In genomic region chr8:70268311-70268710, GRCm38 (mm10) we compare ENCODE assay signal across 13 mouse cellular contexts. TPM values are rescaled to one million over a fixed set of nuclear protein-coding genes. Genes with fewer than 3 reads are reported as not detected.
DNase-seq lines count a peak whose midpoint lies in the region; ATAC-seq and TF ChIP-seq lines count a peak whose summit lies in the region.
"Had no signal": no experiment of that assay in that cellular context is flagged by ENCODE, and none has a peak within 500 bp of the region (broad histone marks: within the 10 kb centered on the region; RNA-seq: fewer than 3 reads in every experiment).

No protein-coding gene starts in this region.

- H3K4me3 ChIP-seq in kidney, embryonic 15.5 days (replicated peaks) = no peak overlapping the region
- H3K4me3 ChIP-seq in bone marrow macrophage, adult 2 months (ENCODE audit: insufficient read depth, low read length) = no peak overlapping the region
- H3K4me3 ChIP-seq in cerebellum, adult 2 months (replicated peaks; ENCODE audit: insufficient read depth, low read depth, low read length) = no peak overlapping the region
- H3K4me3 ChIP-seq in forebrain, postnatal 0 days (ENCODE audit: low read depth, low read length) = no peak overlapping the region
- H3K4me3 ChIP-seq: neural tube, embryonic 12.5 days had no signal

- DNase-seq in kidney, adult 9 months = no peak
- peak; percentile 35 to 56 for DNase-seq in cerebellum, adult 2 months
- DNase-seq in forebrain, postnatal 0 days = peak; percentile 8
- DNase-seq in gastrocnemius, postnatal 10 days = no peak
- DNase-seq in kidney, postnatal 25 days = no peak
- DNase-seq in left cerebral cortex, postnatal 4 days = no peak
- DNase-seq: adrenal gland, postnatal 25 days; heart, postnatal 10 days; kidney, adult 18-20 months had no signal

- no peaks in the 10 kb centered on the region for H3K27me3 ChIP-seq in kidney, embryonic 15.5 days
- H3K27me3 ChIP-seq in cerebellum, adult 2 months (ENCODE audit: control insufficient read depth, insufficient read depth, low read length) = no peaks in the 10 kb centered on the region
- no peaks in the 10 kb centered on the region for H3K27me3 ChIP-seq in forebrain, postnatal 0 days (ENCODE audit: insufficient read depth, low read length)
- H3K27me3 ChIP-seq: neural tube, embryonic 12.5 days had no signal

- TF ChIP-seq CTCF in bone marrow macrophage, adult 2 months (IDR thresholded peaks at IDR 0.05; ENCODE audit: low read depth, low read length) = no peak
- TF ChIP-seq CTCF in cerebellum, adult 2 months (IDR thresholded peaks at IDR 0.05; ENCODE audit: borderline replicate concordance, insufficient read depth, low read depth, low read length) = no peak
- TF ChIP-seq CTCF in forebrain, postnatal 0 days (IDR thresholded peaks at IDR 0.05; ENCODE audit: low read depth) = no peak

- no peak for ATAC-seq in kidney, embryonic 15.5 days (replicated peaks; ENCODE audit: low FRiP score)
- peak; percentile 12; the same call in 1 of the 2 replicates for ATAC-seq in forebrain, postnatal 0 days

- H3K4me1 ChIP-seq in kidney, embryonic 15.5 days = peaks cover 12% of the 10 kb centered on the region; the same call in 1 of the 2 replicates
- peaks cover 51% of the 10 kb centered on the region for H3K4me1 ChIP-seq in bone marrow macrophage, adult 2 months (ENCODE audit: control insufficient read depth, insufficient read depth, low read length)
- H3K4me1 ChIP-seq in cerebellum, adult 2 months (ENCODE audit: control insufficient read depth, insufficient read depth, low read length) = peaks cover 15% of the 10 kb centered on the region
- H3K4me1 ChIP-seq in forebrain, postnatal 0 days (ENCODE audit: insufficient read depth) = no peaks in the 10 kb centered on the region
- H3K4me1 ChIP-seq: neural tube, embryonic 12.5 days had no signal

- H3K9me3 ChIP-seq in kidney, embryonic 15.5 days (replicated peaks) = no peaks in the 10 kb centered on the region
- no peaks in the 10 kb centered on the region for H3K9me3 ChIP-seq in forebrain, postnatal 0 days (ENCODE audit: low read length)
- H3K9me3 ChIP-seq: neural tube, embryonic 12.5 days had no signal

- peaks cover 31% of the 10 kb centered on the region for H3K36me3 ChIP-seq in kidney, embryonic 15.5 days
- peaks cover 30% of the 10 kb centered on the region for H3K36me3 ChIP-seq in forebrain, postnatal 0 days (ENCODE audit: insufficient read depth)

- no peak for TF ChIP-seq POLR2A in bone marrow macrophage, adult 2 months (IDR thresholded peaks at IDR 0.05; ENCODE audit: borderline replicate concordance, low read depth, low read length)
- TF ChIP-seq POLR2A in cerebellum, adult 2 months (IDR thresholded peaks at IDR 0.05; ENCODE audit: borderline replicate concordance, insufficient read depth, low read length) = no peak

- WGBS in kidney, embryonic 15.5 days = 62% methylated on average over 5 of the region's 5 CpGs
- WGBS in cerebellum, adult 2 months = 28% methylated on average over 5 of the region's 5 CpGs
- 29% methylated on average over 5 of the region's 5 CpGs for WGBS in forebrain, postnatal 0 days

- H3K9ac ChIP-seq in kidney, embryonic 15.5 days = no peak overlapping the region
- no peak overlapping the region for H3K9ac ChIP-seq in forebrain, postnatal 0 days
- H3K9ac ChIP-seq: neural tube, embryonic 12.5 days had no signal

- no peak overlapping the region for H3K4me2 ChIP-seq in kidney, embryonic 15.5 days
- no peak overlapping the region for H3K4me2 ChIP-seq in forebrain, postnatal 0 days (ENCODE audit: low read depth)
- H3K4me2 ChIP-seq: midbrain, embryonic 11.5 days; neural tube, embryonic 12.5 days had no signal

- intact Hi-C loops in left cerebral cortex, postnatal 4 days (cut with DNase I) = no loop called here

- H3K27ac ChIP-seq in kidney, embryonic 15.5 days = peak overlapping the region; percentile 48; the same call in 1 of the 2 replicates
- H3K27ac ChIP-seq in bone marrow macrophage, adult 2 months (ENCODE audit: insufficient read depth, low read depth, low read length) = peak overlapping the region; percentile 73
- H3K27ac ChIP-seq in cerebellum, adult 2 months (ENCODE audit: insufficient read depth, low read length) = peak overlapping the region; percentile 73
- H3K27ac ChIP-seq in forebrain, postnatal 0 days (ENCODE audit: low read depth, low read length) = 0 out of 2 replicates have a peak overlapping the region, but pooled peaks have one; percentile 40
- H3K27ac ChIP-seq: neural tube, embryonic 12.5 days had no signal

RNA-seq across cellular contexts. Expression of gene Homer3, which starts 14.3 kb away (rescaled TPM):
- polyA plus RNA-seq in kidney, embryonic 15.5 days (2015; fragmentation: Nextera tagmentation; extraction: Ambion mirVana) = 69.5 and 79.9 TPM in 2 replicates
- 27.4 and 29.3 TPM in 2 replicates for polyA plus RNA-seq in bone marrow macrophage, adult 2 months (2012; ENCODE audit: insufficient read depth, insufficient read length, missing spikeins)
- 262 and 322 TPM in 2 replicates for polyA plus RNA-seq in cerebellum, adult 2 months (2012; rRNA removed)
- 27.2 and 34.7 TPM in 2 replicates for total RNA-seq in forebrain, postnatal 0 days (2014; rRNA removed)
- 20.2 and 23.9 TPM in 2 replicates for polyA plus RNA-seq in forebrain, postnatal 0 days (2015; fragmentation: Nextera tagmentation; extraction: Ambion mirVana)
- total RNA-seq in gastrocnemius, postnatal 10 days (2021) = 10 to 100 TPM; 12.3 to 19.8 TPM
- 10 to 100 TPM; 20.0 to 22.3 TPM for total RNA-seq in left cerebral cortex, postnatal 4 days (2021)

RNA-seq across cellular contexts. Expression of gene Ddx49, which starts 34.0 kb away (rescaled TPM):
- polyA plus RNA-seq in kidney, embryonic 15.5 days (2015; fragmentation: Nextera tagmentation; extraction: Ambion mirVana) = 45.1 and 49.0 TPM in 2 replicates
- polyA plus RNA-seq in bone marrow macrophage, adult 2 months (2012; ENCODE audit: insufficient read depth, insufficient read length, missing spikeins) = 23.9 and 24.3 TPM in 2 replicates
- 42.9 and 45.0 TPM in 2 replicates for polyA plus RNA-seq in cerebellum, adult 2 months (2012; rRNA removed)
- total RNA-seq in forebrain, postnatal 0 days (2014; rRNA removed) = 46.6 and 49.3 TPM in 2 replicates
- polyA plus RNA-seq in forebrain, postnatal 0 days (2015; fragmentation: Nextera tagmentation; extraction: Ambion mirVana) = 49.3 and 54.9 TPM in 2 replicates
- 10 to 100 TPM; 28.6 to 29.5 TPM for total RNA-seq in gastrocnemius, postnatal 10 days (2021)
- 10 to 100 TPM; 65.7 to 69.9 TPM for total RNA-seq in left cerebral cortex, postnatal 4 days (2021)

RNA-seq across cellular contexts. Expression of gene Cope, which starts 34.0 kb away (rescaled TPM):
- 320 and 327 TPM in 2 replicates for polyA plus RNA-seq in kidney, embryonic 15.5 days (2015; fragmentation: Nextera tagmentation; extraction: Ambion mirVana)
- polyA plus RNA-seq in bone marrow macrophage, adult 2 months (2012; ENCODE audit: insufficient read depth, insufficient read length, missing spikeins) = 119 and 139 TPM in 2 replicates
- polyA plus RNA-seq in cerebellum, adult 2 months (2012; rRNA removed) = 286 and 287 TPM in 2 replicates
- total RNA-seq in forebrain, postnatal 0 days (2014; rRNA removed) = 86.6 and 110 TPM in 2 replicates
- polyA plus RNA-seq in forebrain, postnatal 0 days (2015; fragmentation: Nextera tagmentation; extraction: Ambion mirVana) = 259 and 296 TPM in 2 replicates
- 100 to 1,000 TPM; 140 to 158 TPM for total RNA-seq in gastrocnemius, postnatal 10 days (2021)
- 100 to 1,000 TPM; 110 to 113 TPM for total RNA-seq in left cerebral cortex, postnatal 4 days (2021)

RNA-seq across cellular contexts. Expression of gene Armc6, which starts 34.0 kb away (rescaled TPM):
- polyA plus RNA-seq in kidney, embryonic 15.5 days (2015; fragmentation: Nextera tagmentation; extraction: Ambion mirVana) = 28.8 and 31.0 TPM in 2 replicates
- polyA plus RNA-seq in bone marrow macrophage, adult 2 months (2012; ENCODE audit: insufficient read depth, insufficient read length, missing spikeins) = 5.0 and 6.6 TPM in 2 replicates
- polyA plus RNA-seq in cerebellum, adult 2 months (2012; rRNA removed) = 45.8 and 46.7 TPM in 2 replicates
- total RNA-seq in forebrain, postnatal 0 days (2014; rRNA removed) = 108 and 136 TPM in 2 replicates
- 119 and 122 TPM in 2 replicates for polyA plus RNA-seq in forebrain, postnatal 0 days (2015; fragmentation: Nextera tagmentation; extraction: Ambion mirVana)
- total RNA-seq in gastrocnemius, postnatal 10 days (2021) = 10 to 100 TPM; 11.9 to 12.9 TPM
- total RNA-seq in left cerebral cortex, postnatal 4 days (2021) = 100 to 1,000 TPM; 111 to 122 TPM

RNA-seq across cellular contexts. Expression of gene Sugp2, which starts 34.3 kb away (rescaled TPM):
- 29.6 and 31.6 TPM in 2 replicates for polyA plus RNA-seq in kidney, embryonic 15.5 days (2015; fragmentation: Nextera tagmentation; extraction: Ambion mirVana)
- 24.3 and 26.5 TPM in 2 replicates for polyA plus RNA-seq in bone marrow macrophage, adult 2 months (2012; ENCODE audit: insufficient read depth, insufficient read length, missing spikeins)
- polyA plus RNA-seq in cerebellum, adult 2 months (2012; rRNA removed) = 102 and 108 TPM in 2 replicates
- total RNA-seq in forebrain, postnatal 0 days (2014; rRNA removed) = 119 and 129 TPM in 2 replicates
- polyA plus RNA-seq in forebrain, postnatal 0 days (2015; fragmentation: Nextera tagmentation; extraction: Ambion mirVana) = 50.9 and 65.0 TPM in 2 replicates
- total RNA-seq in gastrocnemius, postnatal 10 days (2021) = 10 to 100 TPM; 43.8 to 49.7 TPM
- 100 to 1,000 TPM; 160 to 169 TPM for total RNA-seq in left cerebral cortex, postnatal 4 days (2021)

Comparison
In these comparisons a context has a peak if more than half of its experiments do, and no peak if none do; other contexts are left out.
1. DNase-seq: peak in cerebellum, adult 2 months (2 of 2) and forebrain, postnatal 0 days (single experiment); none in kidney, adult 9 months (single experiment), gastrocnemius, postnatal 10 days (single experiment), kidney, postnatal 25 days (0 of 2) and left cerebral cortex, postnatal 4 days (single experiment).
2. Peak in every context shown above with its lines, with median percentiles within 50 percentile points of each other: H3K27ac ChIP-seq.